Mouse (Mus musculus): Measurements from ENCODE around the gene Ccn1.

GRCm38 (mm10) chr3:145676212-145676611, 26.4 kb upstream of the Ccn1 start:
- TF ChIP-seq CTCF (IDR thresholded peaks at IDR 0.05; ENCODE audit: low read depth, low read length) (no peak), GATA1 (IDR thresholded peaks at IDR 0.05; ENCODE audit: borderline replicate concordance, low read length) (no peak), TAL1 (conservative IDR thresholded peaks at IDR 0.05; ENCODE audit: low read depth, low read length) (no peak), GATA2 (IDR thresholded peaks at IDR 0.05; ENCODE audit: borderline replicate concordance, low read depth, low read length) (no peak)

Data from G1E (cell line).